Mouse (Mus musculus) fibroblast of lung, adult 2 months (primary cell): ENCODE results near the gene Cobll1.

Experiments used
- DNase-seq: peaks from one replicate; pipeline ENCODE4 v3.0.0-alpha.2; 2011; ENCODE audit warnings: low read depth

The Cobll1 gene

DNA sequence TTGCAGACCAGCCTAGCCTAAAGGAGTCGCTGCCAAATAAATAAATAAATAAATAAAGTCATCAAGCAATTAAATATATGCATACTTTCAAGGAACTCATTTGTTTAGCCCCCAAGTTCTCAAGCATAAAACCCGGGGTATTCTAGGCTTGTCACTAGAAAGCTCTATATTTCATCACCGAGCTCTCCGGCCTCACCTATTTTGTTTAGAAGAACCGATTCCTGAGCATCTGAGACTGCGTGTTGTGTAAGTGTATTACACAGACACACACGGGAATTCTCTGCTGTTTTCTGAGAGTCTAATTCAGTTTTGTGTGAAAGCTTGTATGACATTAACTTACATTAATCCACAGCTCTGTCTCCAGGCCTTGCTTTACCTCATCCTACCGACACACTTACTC is 2.6 kb downstream of the Cobll1 start:
- no peak for DNase-seq

DNA sequence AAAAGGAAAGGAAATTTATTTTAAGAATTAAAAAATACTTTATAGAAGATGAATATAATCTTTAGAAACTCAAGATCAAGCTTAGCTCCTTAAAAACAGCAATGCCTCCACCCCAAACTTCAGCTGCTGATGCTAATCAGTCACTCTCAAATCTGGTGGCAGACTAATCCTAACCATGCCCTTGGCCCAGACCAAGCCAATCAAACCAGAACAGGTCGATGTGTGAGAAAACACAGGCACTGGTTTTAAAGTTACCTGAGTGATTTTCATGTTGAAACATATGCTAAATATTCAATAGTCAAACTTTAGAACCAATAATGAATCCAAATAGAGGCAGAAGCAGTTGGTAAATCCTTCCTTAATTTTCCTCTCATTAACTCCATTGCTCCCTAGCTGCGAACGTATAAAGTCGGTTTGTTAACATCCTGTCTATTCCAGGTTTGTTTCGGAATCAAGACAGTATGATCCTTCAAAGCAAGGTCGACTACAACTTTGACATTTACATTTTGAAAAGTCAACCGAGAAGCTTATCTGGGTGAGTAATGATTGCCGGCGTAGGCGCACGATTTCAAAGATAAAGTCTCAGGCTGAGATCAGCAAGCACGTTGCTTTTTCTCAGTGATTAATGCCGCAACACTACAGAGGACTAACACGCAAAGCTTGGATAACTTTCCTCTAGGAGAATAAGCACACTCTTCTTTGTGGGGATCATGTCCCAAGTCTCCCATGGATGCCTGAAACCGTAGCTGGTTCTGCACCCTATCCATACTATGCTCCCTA is 6.3 kb downstream of the Cobll1 start:
- DNase-seq: no peak

DNA sequence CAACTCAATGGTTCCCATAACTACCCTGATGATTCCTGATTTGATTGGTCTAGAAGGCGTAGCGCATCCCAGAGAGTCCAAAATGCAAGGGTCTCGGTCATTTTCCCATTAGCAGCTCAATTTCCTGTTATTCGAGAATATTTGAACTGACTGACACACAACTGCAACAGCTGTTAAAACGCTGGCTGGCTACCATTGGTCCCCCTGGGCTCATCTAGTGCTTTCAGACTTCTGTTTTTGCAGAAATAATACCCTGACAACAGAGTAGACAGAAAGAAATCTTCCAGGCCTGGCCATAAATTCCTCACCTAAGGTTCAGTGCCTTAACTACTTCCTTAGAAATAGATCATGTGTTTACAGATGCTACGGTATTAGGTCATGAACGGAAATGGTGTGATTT is 10.8 kb downstream of the Cobll1 start:
- DNase-seq: no peak

DNA sequence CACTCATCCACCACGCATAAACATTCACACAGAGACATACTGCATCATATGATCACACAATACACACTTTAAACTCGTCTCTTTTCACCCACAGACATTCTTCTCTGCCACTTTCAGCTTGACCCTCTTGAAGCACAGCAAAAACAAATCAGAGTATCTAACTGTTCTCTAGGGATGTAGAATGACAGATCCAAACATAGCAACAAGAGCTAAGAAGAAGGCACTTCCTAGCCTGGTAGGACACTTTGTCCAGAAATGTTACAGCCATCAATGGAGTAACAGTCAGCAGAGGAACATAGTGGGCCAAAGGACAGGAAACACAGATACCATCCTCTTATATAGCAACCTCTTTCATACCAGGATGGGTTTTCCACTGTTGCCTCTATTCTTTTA is 11.3 kb downstream of the Cobll1 start:
- DNase-seq: no peak

DNA sequence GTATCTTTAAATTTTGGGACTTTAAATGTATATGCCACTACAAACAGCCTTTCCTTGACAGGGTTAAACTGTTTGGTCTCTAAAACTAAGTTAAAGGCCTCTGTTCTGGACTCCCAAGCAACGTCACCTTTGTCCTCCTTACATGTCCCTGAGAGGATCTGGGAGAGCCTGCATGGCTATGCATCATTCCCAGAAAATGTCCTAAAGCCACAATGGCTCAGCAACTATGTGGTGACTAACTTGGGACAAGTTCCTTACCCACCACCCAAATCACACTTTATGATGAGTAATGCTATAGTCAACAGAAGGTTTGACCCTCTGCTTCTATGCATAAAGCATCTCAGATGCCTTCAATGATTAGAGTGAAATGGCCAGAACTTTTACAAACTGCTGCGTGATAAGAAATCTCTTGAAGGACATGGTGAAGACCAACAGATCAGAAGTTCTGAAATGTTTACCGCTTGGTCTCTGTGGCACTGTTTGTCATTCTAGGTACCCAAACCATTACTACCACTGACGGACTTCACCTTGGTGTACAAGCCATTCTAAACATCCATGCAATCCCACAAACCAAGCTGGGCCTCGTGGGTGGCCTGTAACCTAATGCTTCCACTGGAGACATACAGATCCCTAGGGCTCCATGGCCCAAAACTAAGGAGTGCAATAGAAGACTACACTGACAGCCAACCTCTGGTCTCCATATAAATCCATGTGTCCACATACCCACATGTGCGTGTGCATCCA is 11.9 kb downstream of the Cobll1 start:
- DNase-seq: no peak

DNA sequence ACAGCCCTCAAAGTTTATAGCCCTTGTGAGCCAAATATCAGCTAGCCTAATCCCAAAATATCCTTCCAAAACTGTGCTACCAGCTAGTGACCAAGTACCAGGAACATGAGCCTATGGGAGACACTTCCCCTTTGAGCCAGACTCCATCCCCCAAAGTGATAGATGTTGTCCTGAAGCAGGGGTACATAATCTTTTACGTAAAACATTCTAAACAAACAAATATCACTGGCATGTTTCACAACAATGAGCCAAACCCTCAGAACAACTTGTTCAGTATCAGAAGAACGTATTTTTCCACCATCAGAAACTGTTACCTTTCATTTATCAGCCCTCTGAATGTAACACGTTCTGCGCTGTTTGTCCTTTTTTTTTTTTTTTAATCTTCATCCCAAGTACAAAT is 12.7 kb downstream of the Cobll1 start:
- DNase-seq: no peak

DNA sequence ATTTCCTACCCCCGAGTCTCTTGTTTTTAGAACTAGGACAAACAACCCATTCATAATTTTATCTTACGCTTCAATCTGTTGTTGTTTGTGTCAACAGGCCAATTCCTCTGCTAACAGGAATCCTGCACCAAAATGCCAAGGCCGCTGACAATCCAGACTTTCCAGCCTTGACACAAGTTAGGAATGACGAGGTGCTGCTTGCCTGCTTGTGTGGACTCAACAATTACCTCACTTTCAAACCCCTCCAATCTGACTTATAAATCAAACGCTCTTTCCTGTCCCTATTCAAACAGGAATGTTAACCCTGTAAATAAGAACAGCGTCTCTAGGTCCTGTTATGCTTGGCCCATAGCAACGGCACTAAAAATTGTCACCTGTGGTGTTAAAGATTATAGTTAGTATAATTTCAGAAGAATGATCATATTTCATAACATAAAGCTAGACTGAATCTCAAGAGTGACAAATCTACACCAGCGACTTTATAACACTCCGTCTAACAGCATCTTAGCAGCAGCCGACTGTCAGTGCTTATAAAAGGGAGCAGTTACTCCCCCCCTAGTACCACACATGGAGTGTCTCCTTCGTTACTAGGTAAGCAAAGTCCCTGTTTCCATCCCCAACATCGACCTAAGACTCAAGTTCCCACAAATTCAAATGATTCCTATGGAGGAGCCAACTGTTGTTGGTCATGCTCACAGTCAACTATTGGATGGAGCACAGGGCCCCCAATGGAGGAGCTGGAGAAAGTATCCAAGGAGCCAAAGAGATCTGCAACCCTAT is 15.1 kb downstream of the Cobll1 start:
- no peak for DNase-seq

DNA sequence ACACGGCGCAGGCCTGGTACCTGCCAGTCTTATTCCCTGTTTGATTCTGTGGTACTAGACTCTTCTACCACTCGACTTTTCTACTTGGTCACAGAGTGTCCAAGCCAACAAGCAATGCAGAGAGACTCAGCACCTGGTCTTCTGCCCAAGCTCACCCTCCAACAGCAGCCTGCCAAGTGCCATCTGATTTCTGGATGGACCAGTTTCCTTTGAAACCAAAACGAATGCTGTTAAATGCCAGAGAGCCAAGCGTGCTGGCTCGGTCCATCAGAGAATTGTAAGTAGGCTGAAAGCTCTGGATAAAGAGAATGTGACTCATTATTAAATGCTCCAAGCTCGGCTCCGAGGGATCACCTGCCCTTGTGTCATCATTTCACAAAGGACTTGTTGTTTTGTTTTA is 16.2 kb downstream of the Cobll1 start:
- no peak for DNase-seq

DNA sequence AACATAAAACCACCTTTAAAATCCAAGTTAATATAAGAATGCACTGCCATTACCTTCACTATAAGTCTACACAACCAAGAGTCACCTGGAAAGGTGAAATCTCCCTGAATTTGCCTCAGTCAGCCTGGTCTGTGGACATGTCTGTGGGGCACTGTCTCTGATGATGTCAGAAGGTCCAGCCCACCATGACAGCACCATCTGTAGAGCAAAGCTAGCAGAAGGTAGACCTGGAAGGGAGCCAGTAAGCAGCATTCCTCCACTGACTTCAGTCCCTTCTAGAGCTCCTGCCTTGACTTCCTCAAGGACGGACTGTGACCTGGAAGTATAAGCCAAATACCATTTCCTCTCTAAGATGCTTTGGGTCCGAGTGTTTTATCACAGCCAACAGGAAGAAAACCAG is 17.6 kb downstream of the Cobll1 start:
- DNase-seq: no peak

DNA sequence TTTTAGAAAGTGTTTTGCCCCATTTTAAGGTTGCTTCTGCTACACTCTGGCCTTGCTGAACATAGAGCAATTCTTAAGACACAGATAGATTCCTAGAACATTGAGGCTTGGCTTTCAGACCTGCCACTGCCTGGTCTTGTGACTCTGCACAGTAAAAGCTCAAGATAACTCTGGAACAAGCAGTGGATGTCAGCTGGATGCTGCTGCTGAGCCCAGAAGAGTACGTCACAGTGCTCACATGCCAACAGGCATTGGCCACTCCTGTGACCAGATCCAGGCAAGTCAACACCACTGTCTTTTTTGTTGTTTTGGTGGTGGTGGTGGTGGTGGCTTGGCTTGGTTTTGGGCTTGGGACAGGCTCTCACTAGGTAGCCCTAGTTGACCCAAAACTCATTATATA is 18.6 kb downstream of the Cobll1 start:
- no peak for DNase-seq

DNA sequence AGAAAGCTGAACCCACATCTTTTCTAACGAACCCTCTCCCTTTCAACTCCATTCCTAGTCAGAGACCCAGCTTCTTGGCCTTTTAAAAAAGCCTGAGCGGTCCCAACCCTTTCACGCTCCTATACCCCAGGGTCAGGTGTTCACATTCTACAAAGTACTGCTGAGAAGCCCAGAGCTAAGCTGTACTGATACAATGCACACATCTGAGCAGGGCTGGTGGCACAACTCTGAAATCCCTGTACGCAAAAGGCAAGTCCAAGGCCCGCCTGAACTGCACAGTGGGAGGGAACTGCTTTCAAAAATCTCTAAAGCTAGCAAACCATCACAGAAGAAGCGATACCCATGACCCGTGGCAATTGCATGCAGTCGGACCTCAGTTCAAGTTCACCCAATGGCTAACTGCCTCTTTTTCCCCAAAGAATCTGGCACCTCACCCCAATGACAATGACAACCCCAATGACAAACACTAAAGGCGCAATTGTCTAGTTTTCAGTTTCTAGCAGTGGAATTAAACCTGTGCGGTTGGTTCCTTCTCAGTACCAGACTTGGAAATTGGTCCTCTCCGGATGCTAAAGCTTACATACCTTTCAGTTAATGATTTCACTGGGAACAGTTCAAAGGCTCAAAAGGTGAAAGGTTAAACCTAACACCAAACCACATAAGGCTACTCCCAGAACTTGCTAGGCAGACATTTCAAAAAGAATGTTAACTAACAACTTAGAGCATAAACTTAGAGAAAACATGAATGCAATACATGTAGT is 19.6 kb downstream of the Cobll1 start:
- DNase-seq: no peak

DNA sequence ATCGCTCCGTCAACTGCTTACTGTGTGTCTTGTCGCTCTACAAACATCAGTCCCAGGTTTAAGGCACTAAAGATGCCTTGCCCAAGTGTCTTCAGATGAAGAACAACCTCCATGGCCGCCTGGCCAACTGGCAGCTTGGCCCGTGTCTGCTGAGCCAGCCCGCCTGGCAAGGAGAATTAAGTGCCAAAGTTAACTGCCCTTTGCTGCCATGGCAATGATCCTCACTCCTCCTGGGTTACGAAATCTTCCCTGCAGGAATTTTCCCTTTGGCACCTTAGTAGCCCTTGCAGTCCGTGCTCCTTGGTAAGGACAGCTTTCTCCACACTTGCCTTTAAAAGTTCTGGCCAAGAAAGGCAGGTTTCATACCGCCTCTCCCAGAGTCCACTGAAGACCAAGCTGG is 20.9 kb downstream of the Cobll1 start:
- DNase-seq: peak; percentile 73

DNA sequence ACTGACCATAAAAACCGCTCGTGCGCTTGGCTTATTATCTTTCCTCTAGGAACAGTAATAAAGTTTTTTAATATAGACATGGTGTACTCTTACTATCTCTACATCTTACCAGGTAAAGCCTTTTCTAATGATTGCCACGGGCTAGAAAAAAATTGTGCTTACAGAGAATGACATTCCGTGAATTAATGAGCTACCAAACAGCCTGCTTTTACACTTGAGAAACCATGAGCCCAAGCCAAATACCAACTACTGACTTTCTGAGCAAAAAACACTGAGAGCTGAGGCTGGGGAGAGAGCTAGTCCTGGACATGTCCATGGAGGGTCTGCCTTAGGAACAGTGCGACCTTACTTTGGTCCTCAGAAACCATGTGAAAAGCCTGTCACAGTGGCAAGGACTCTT is 21.5 kb downstream of the Cobll1 start:
- no peak for DNase-seq

DNA sequence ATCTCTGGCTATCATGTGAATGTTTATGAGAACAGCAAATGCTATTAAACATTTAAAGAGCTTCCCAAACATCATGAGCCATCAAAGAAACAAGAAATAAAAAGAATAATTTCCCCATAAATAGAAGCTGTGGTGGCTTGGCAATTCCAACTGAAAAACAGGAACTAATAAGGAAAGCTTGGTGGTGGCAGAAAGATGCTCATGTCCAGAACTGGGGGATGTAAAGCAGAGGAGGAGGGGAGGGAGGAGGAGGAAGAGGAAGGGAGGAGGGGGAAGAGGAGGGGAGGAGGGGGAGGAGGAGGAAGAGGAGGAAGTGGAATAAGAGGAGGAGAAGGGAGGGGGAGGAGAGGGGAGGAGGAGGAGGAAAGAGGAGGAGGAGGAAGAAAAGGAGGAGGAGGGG is 23.0 kb downstream of the Cobll1 start:
- DNase-seq: no peak

DNA sequence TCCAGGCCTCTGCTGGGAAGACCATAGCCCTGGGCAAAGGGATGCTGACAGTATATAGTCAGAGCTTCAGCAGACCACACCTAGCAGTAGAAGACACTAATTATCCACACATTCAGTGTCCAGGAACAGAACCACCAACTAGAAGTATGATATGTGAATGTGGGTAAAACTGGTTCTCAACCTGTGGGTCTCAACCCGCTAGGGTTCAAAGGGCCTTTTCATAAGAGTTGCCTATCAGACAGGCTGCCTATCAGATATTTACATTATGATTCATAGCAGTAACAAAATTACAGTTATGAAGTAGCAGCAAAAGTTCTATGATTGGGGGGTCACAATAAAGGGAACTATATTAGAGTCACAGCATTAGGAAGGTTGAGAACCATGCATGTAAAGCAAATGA is 24.6 kb downstream of the Cobll1 start:
- DNase-seq: no peak

DNA sequence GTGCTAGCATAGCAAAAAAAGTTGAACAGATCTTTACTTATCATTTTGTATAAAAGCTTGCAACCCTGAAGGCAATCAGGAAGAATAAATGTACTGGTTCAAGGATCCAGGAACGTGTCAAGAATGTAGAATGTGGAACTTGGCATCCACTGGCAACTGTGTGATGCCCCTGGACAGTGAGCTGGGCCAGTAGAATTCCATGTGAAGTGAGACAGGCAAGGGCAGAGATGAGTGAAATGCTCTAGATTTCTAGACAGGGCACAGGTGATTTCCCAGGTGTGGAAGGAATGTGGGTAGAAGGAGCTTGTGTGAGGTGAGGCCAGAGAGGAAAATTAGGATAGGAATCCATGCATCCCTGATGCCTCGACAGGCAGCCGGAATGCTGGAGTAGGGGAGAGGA is 25.5 kb downstream of the Cobll1 start:
- DNase-seq: no peak

DNA sequence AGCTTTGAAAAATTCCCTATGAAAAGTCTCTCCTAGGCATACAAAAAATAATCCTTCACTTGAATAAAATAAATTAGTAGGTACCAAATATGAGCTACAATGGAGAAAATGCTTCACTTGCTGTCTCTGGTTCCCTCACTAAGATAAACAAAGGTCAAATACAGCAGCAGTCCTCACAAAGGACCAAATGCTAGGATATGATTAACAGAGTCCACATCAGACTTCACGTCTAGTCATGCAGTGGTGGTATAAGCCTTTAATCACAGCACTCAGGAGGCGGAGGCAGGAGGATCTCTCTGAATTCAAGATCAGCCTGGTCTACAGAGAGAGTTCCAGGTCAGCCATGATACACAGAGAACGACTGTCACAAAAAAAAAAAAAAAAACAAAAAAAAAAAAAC is 27.6 kb downstream of the Cobll1 start:
- no peak for DNase-seq

DNA sequence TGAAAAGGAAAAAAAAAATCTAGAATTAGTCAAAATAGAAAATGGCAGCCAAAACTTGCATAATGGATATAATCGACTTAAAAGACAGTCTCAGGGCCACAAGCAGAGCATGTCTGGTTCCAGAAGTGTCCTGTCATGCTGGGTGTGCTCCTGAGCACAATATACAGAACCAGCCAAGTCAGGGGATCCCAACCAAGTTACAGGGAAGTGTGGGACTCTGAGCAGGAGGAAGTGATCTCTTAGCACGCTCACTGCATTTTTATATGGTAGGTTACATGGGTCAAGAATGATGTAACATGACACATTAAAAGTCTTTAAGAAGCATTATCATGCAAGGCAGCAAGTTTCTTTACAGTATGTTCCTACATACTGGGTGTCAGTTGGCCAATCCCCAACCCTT is 31.5 kb downstream of the Cobll1 start:
- DNase-seq: no peak

DNA sequence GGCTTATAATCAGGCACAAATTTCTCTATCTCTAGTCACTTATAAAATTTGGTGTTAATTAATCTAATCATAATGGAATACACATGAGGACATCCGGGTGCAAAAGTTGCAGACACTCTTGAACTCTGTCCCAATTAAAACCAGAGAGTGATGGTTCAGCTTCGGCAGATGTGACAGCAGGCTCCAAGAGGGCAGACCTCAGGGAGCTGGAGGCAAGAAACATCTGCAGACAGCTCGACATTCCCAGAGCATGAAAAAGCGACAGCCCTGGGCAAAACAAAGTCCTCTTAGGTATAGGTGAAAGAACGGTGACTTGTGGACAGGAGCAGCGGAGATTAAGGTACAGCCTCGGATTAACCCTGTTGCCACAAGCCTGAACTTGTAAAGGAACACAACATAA is 35.5 kb downstream of the Cobll1 start:
- no peak for DNase-seq

DNA sequence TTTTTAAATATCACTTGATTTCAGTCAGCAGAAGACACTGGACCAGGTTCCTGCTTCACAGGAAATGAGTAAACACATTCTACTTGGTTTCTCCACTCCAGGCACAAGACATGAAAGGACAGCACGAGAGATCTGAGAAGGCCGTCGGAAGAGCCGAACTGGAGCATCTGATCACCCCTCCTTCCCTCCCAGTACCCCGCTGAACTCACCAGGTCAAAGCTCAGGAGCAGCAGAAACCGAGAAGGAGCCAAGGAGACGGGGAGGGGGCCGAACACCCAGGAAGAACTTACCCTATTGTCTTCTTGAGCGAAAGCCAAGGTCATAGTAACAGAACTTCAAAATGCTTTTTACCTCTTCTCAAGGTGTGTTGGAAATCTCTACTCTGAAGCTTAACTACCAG is 39.5 kb downstream of the Cobll1 start:
- no peak for DNase-seq

DNA sequence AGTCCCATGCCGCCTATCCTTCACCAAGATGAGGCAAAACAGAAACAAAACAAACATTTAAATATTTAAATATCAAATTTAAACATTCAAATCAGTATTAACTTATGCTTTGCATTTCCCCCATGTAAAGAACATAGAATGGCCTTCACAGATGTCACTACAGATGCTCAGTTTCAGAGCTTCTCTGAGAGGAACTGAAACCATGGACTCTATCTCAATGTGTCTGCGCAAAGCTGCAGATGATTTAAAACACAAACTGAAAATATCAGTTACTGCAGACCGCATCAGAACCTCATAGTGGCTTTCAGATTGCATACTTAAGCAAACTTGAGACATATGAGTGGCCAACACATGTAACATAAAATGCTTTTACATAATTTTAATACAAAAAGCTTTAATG is 40.6 kb downstream of the Cobll1 start:
- DNase-seq: no peak

DNA sequence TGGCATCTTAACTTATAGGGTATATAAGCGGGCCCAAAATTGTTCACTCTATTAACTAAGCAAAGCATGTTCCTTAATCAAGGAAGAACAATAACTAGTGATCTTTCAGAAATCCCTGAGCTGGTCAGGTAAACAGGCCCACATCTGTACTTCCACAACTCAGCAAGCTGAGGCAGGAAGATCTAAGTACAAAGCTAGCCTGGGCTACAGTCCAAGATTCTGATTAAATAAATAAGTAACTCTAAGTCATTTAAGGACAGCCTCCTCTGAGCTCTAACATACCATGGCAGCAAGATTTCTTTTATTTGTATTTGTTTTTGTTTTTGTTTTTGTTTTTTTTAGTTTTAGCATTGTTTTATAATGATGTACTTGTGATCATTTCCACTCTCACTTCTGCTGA is 42.2 kb downstream of the Cobll1 start:
- DNase-seq: no peak
